Mouse (Mus musculus) mammary gland, adult 2 months (tissue): ENCODE results near the gene Ash1l. TPM values are rescaled to one million over a fixed set of nuclear protein-coding genes. Genes with fewer than 3 reads are reported as not detected.

ENCODE experiments used
- polyA plus RNA-seq: library from polyadenylated mRNA; depleted of rRNA; stranded (reverse); fragments of >200 nt; gene quantifications from 2 replicates; pipeline ENCODE4 v1.2.3, GENCODE M21; 2012; ENCODE audit warnings: low replicate concordance; rRNA removed

Gene Ash1l
- 6.8 and 11.5 TPM in 2 replicates for polyA plus RNA-seq

DNA sequence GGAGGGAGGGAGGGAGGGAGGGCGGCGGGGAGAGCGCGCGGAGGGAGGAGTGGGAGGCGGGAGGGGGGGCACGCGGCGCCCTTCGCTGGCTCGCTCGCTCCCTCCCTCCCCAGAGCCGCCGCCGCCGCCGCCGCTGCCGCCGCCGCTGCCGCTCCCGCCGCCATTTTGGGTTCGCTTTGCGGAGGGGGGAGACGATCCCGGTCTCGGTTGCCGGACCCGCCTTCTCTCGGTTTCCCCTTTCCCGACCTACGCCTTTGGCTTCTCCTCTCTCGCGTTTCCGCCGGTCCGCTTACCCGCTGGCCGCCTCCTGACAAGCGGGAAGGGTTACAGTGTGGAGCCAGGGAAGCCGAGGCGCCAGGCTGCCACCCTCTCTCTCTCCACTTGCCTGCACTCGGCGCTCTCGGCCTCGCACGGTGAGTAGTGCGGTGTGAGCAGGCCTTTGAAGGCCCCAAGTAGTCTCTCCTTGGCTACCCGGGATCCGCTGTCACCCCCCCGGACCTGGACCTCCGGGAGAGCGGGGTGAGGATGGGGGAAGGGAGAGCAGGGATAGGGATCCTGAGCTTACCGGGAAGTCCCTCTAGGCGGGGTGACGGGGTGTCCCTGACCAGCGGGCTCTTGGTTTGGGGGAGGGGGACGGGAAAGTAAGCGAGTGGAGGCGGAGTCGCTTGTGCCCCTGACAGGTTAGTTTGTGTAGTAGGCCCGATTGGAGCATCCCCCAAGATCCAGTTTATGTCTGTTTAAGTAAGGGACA, at the start of gene Ash1l, which contains the start of gene Dap3:
Ash1l (plus strand) TSS at position 47 of the 751 bp plus-strand sequence.
Dap3 (minus strand) TSS at position 606 of the 751 bp plus-strand sequence.

DNA sequence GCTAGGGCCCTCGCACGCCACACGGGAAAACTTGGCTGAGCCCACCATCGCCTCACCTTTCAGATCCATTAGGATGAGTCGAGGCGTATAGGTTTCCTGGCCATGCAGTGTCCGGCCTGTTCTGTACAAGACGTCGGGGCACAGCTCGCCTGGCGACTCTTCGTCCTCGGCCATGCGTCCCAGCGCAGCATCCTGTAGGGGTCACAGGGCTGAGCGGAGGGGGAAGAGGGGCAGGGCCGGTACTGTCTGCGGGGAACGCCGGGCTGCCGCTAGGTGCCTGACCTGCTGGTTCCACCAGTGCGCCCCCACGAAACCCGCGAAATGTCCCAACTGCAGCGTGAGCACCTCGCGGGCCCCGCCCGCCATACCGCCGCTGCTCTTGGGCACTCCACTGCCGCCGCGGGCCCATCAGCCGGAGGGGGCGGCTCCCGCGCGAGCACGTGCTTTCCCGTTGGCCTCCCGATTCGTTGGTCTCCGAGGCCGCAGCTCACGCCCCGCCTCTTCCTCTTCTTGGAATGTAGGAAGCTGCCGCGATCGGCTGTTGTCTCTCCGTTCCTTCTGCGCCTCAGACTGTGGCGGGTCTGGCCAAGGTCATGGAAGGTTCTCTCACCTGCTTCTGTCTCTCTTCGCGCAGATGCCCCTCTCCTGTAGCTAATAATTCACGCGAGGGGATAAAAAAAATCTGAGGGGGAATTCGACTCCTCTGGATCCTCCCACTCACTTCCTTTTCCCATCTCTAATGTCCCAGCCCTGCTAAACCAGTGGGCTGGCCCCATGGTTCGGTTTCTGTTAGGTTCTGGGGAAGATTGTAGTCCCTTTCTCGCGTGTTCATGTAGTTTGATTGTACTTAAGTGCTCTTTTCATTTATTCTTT, 36.7 kb upstream of the Ash1l start, which contains the start of gene Msto1:
Msto1 (minus strand) TSS at position 489 of the 873 bp plus-strand sequence.

DNA sequence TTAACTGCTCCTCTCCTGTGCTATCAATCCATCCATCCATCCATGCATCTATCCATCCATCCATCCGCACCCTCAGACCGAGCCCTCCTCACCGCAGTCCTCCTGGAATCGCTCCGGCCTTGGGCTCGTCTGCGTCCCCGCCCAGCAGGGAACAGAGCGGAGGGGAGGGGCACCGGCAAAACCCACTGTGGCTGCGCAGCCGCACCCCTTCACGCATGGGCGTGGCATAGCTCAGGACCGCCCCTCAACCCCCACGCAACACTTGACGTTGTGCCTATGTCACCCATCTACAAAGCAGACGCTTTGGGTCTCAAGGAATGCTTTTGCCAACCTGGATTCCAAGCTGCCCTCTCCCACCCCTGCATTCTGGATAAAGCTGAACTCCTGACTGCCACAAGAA, 142.8 kb downstream of the Ash1l start, which contains the start of gene Rusc1:
Rusc1 (minus strand) TSS at position 137 of the 400 bp plus-strand sequence.

DNA sequence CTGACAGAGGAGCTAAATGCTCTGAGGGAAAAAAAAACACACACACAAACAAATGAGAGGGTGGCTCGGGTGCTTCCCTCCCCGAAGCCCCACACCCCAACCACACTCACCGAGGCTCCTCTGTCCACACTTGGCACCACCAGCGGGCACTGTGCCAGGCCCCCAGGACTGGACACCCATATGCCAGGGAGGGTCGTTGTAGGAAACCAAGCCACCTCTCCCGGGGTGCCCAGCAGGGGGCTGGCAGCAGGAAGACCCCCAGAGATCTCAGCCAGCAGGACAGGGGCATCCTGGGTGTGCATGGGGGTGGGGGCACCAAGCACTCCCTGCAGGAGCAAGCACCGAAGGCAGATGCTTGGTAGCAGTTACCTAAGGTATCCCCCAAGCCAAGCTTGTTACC, 150.4 kb downstream of the Ash1l start, which contains the start of gene Gm43738:
Gm43738 (minus strand) TSS at position 289 of the 400 bp plus-strand sequence.

DNA sequence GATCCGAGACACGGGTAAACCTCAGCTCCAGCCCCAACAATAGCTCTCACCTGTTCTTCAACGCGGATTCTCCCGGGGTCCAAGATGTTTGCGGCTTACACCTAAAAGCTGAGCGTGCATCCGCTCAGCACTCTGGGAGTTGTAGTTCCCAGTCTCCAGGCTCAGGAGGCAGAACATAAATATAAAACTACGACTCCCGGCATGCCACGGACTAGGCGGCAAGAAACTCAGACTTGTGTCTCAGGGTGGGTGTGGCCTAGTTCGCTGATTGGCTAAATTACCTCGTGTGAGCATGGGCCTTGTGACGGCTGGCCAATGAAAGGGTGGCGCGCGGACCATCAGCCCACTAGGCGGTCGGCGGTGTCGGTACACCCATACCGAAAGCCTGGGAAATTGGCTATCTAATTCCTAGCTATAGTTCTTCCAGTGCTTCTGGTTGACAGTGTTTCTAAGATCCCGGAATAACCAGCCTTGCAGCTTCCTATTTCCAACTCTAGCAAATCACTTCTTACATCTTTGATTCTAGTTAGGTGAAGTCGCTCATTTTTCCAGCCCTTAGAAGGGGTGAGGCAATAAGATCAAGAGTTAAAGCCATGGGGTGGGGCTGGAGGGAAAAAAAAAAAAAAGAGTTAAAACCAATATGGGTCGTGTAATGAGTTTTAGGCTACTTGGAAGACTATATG, 151.5 kb downstream of the Ash1l start, which contains the start of gene Fdps:
Fdps (minus strand) TSS at position 148 of the 683 bp plus-strand sequence.

Other genes with a start within 250 kb of the Ash1l start
- gene Rit1, start 233.8 kb upstream of the Ash1l start, polyA plus RNA-seq, result 38.7 and 55.6 TPM in 2 replicates
- gene Syt11, start 175.5 kb upstream of the Ash1l start, polyA plus RNA-seq, result 5.2 and 8.2 TPM in 2 replicates
- 13.6 and 15.5 TPM in 2 replicates for gene Gon4l, start 115.4 kb upstream of the Ash1l start, polyA plus RNA-seq
- 27.4 and 32.6 TPM in 2 replicates for gene Msto1, start 36.6 kb upstream of the Ash1l start, polyA plus RNA-seq
- 34.1 and 46.4 TPM in 2 replicates for gene Dap3, start 559 bp downstream of the Ash1l start, polyA plus RNA-seq
- 43.9 and 51.7 TPM in 2 replicates for gene Rusc1, start 142.7 kb downstream of the Ash1l start, polyA plus RNA-seq
- gene Gm43738, start 150.5 kb downstream of the Ash1l start, polyA plus RNA-seq, result not detected in 2 replicates
- gene Fdps, start 151.3 kb downstream of the Ash1l start, polyA plus RNA-seq, result 69.2 and 93.9 TPM in 2 replicates
- 1.2 TPM in 1 of 2 replicates, not detected in the other for gene Pklr, start 185.5 kb downstream of the Ash1l start, polyA plus RNA-seq
- 1.7 and 5.4 TPM in 2 replicates for gene Hcn3, start 209.6 kb downstream of the Ash1l start, polyA plus RNA-seq
- gene Clk2, start 214.2 kb downstream of the Ash1l start, polyA plus RNA-seq, result 52.1 and 77.2 TPM in 2 replicates
- 149 and 198 TPM in 2 replicates for gene Scamp3, start 226.9 kb downstream of the Ash1l start, polyA plus RNA-seq
- 60.1 and 120 TPM in 2 replicates for gene Fam189b, start 232.5 kb downstream of the Ash1l start, polyA plus RNA-seq